In the genomic region with DNA sequence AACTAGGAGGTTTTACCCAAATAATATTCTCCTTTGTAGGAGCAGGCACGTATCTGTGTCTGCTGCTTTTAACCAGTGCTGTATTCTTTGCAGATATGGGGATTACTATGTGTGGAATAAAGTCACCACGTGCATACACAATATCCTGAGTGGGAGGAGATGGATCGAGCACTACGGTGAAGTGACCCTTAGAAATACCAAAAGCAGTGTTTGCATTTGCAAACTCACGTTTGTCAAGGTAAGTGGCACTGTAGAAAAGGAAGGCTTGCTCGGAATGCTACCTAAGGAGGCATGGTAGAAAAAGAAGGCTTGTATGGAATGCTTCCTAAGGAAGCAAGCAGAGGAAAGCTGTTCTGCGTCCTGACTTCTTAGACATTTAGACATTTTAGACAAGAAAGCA, we compare ENCODE assay signal across 25 mouse cellular contexts. TPM values are rescaled to one million over a fixed set of nuclear protein-coding genes. Genes with fewer than 3 reads are reported as not detected.
DNase-seq lines count a peak whose midpoint lies in the region; ATAC-seq and TF ChIP-seq lines count a peak whose summit lies in the region.
"Had no signal": no experiment of that assay in that cellular context is flagged by ENCODE, and none has a peak within 500 bp of the region (broad histone marks: within the 10 kb centered on the region; RNA-seq: fewer than 3 reads in every experiment).

No protein-coding gene starts in this region.

- peak; percentile 29 for DNase-seq in lung, embryonic 14.5 days
- no peak for DNase-seq in lung, postnatal 14 days
- peak; percentile 83 for DNase-seq in lung, postnatal 0 days (ENCODE audit: low spot score)
- DNase-seq in lung, postnatal 25 days (ENCODE audit: low spot score), result peak; percentile 56
- DNase-seq in gastrocnemius, adult 2 months, result no peak
- DNase-seq in left cerebral cortex, adult 9 months (ENCODE audit: low spot score in 2 of 2), result no peak
- DNase-seq: adrenal gland, adult 2 months; adrenal gland, postnatal 10 days; adrenal gland, postnatal 25 days; cerebellum, adult 11 months; cerebellum, adult 18-20 months; cerebellum, adult 8-10 months; cerebellum, adult 9-11 months; cerebellum, postnatal 14 days; cerebellum, postnatal 36 days had no signal

- no peak overlapping the region; the same call in 1 of the 2 replicates for H3K27ac ChIP-seq in lung, embryonic 14.5 days (ENCODE audit: low read depth)
- peak overlapping the region; percentile 62 for H3K27ac ChIP-seq in lung, embryonic 16.5 days (ENCODE audit: low read length)
- H3K27ac ChIP-seq in lung, postnatal 0 days (ENCODE audit: low read length), result peak overlapping the region; percentile 2; the same call in 1 of the 2 replicates
- no peak overlapping the region for H3K27ac ChIP-seq in heart, embryonic 11.5 days (ENCODE audit: low read depth, low read length)
- H3K27ac ChIP-seq in gastrocnemius, adult 2 months, result no peak overlapping the region
- H3K27ac ChIP-seq: embryonic facial prominence, embryonic 10.5 days; embryonic facial prominence, embryonic 12.5 days; forebrain, embryonic 13.5 days; forebrain, embryonic 15.5 days had no signal

- peak; percentile 99 for TF ChIP-seq EP300 in lung, postnatal 0 days (IDR thresholded peaks at IDR 0.05)

- intact Hi-C loops in gastrocnemius, adult 2 months (cut with DNase I), result no loop called here

- no peaks in the 10 kb centered on the region for H3K9me3 ChIP-seq in lung, embryonic 14.5 days (ENCODE audit: low read depth, low read length)
- no peaks in the 10 kb centered on the region for H3K9me3 ChIP-seq in lung, embryonic 16.5 days (ENCODE audit: control insufficient read depth, low read length)
- H3K9me3 ChIP-seq in lung, postnatal 0 days (ENCODE audit: low read length), result no peaks in the 10 kb centered on the region
- no peaks in the 10 kb centered on the region for H3K9me3 ChIP-seq in heart, embryonic 11.5 days (replicated peaks; ENCODE audit: control insufficient read depth, low read length)
- H3K9me3 ChIP-seq: embryonic facial prominence, embryonic 10.5 days; embryonic facial prominence, embryonic 12.5 days; forebrain, embryonic 13.5 days; forebrain, embryonic 15.5 days had no signal

- 66% methylated on average over 7 of the region's 7 CpGs for WGBS in lung, embryonic 14.5 days
- WGBS in lung, embryonic 16.5 days, result 64% methylated on average over 7 of the region's 7 CpGs
- 59% methylated on average over 7 of the region's 7 CpGs for WGBS in lung, postnatal 0 days
- WGBS in heart, embryonic 11.5 days (ENCODE audit: insufficient replicate concordance), result 79% methylated on average over 7 of the region's 7 CpGs

- H3K4me3 ChIP-seq in lung, embryonic 14.5 days (ENCODE audit: low read depth, low read length), result no peak overlapping the region
- H3K4me3 ChIP-seq in lung, embryonic 16.5 days (ENCODE audit: low read length), result no peak overlapping the region
- H3K4me3 ChIP-seq in lung, postnatal 0 days (ENCODE audit: low read depth, low read length), result no peak overlapping the region
- H3K4me3 ChIP-seq in heart, embryonic 11.5 days (ENCODE audit: low read depth, low read length), result no peak overlapping the region
- H3K4me3 ChIP-seq in gastrocnemius, adult 2 months, result no peak overlapping the region
- H3K4me3 ChIP-seq: embryonic facial prominence, embryonic 10.5 days; embryonic facial prominence, embryonic 12.5 days; forebrain, embryonic 13.5 days; forebrain, embryonic 15.5 days had no signal

- 0 out of 2 replicates have a peak, but pooled peaks cover 3% of the 10 kb centered on the region for H3K36me3 ChIP-seq in lung, embryonic 14.5 days (ENCODE audit: insufficient read depth)
- H3K36me3 ChIP-seq in lung, embryonic 16.5 days (ENCODE audit: control insufficient read depth, insufficient read depth, low read length), result no peaks in the 10 kb centered on the region
- H3K36me3 ChIP-seq in lung, postnatal 0 days (ENCODE audit: insufficient read depth, low read length), result no peaks in the 10 kb centered on the region
- no peaks in the 10 kb centered on the region; the same call in 1 of the 2 replicates for H3K36me3 ChIP-seq in heart, embryonic 11.5 days (ENCODE audit: control insufficient read depth, insufficient read depth, low read length)

- no peaks in the 10 kb centered on the region for H3K4me1 ChIP-seq in lung, embryonic 14.5 days (ENCODE audit: insufficient read depth)
- H3K4me1 ChIP-seq in lung, embryonic 16.5 days (replicated peaks; ENCODE audit: control insufficient read depth, insufficient read depth, low read length), result peaks cover 5% of the 10 kb centered on the region; the same call in 1 of the 2 replicates
- H3K4me1 ChIP-seq in lung, postnatal 0 days (ENCODE audit: insufficient read depth, low read depth, low read length), result no peaks in the 10 kb centered on the region
- H3K4me1 ChIP-seq in heart, embryonic 11.5 days (ENCODE audit: control insufficient read depth, insufficient read depth, low read length), result no peaks in the 10 kb centered on the region
- H3K4me1 ChIP-seq: embryonic facial prominence, embryonic 12.5 days; forebrain, embryonic 13.5 days; forebrain, embryonic 15.5 days had no signal

- H3K4me2 ChIP-seq in lung, embryonic 14.5 days, result no peak overlapping the region
- H3K4me2 ChIP-seq in lung, embryonic 16.5 days (ENCODE audit: low read depth, low read length), result no peak overlapping the region
- no peak overlapping the region for H3K4me2 ChIP-seq in lung, postnatal 0 days (replicated peaks; ENCODE audit: low read depth, low read length)
- no peak overlapping the region for H3K4me2 ChIP-seq in heart, embryonic 11.5 days
- H3K4me2 ChIP-seq: embryonic facial prominence, embryonic 12.5 days; forebrain, embryonic 13.5 days; forebrain, embryonic 15.5 days had no signal

- no peak for ATAC-seq in lung, embryonic 14.5 days (ENCODE audit: insufficient read depth)
- peak; percentile 77 for ATAC-seq in lung, embryonic 16.5 days (ENCODE audit: low read depth)
- peak; percentile 78 for ATAC-seq in lung, postnatal 0 days
- ATAC-seq in heart, embryonic 11.5 days (replicated peaks; ENCODE audit: insufficient number of reproducible peaks, low FRiP score, low TSS enrichment), result no peak
- ATAC-seq: forebrain, embryonic 13.5 days; forebrain, embryonic 15.5 days had no signal

- H3K27me3 ChIP-seq in lung, embryonic 14.5 days (ENCODE audit: insufficient read depth, low read length), result no peaks in the 10 kb centered on the region
- H3K27me3 ChIP-seq in lung, embryonic 16.5 days (ENCODE audit: control insufficient read depth, insufficient read depth, low read depth, low read length), result no peaks in the 10 kb centered on the region
- H3K27me3 ChIP-seq in lung, postnatal 0 days (replicated peaks; ENCODE audit: insufficient read depth, low read length), result no peaks in the 10 kb centered on the region
- no peaks in the 10 kb centered on the region for H3K27me3 ChIP-seq in heart, embryonic 11.5 days (ENCODE audit: control insufficient read depth, insufficient read depth, low read length)
- H3K27me3 ChIP-seq: embryonic facial prominence, embryonic 12.5 days; forebrain, embryonic 13.5 days; forebrain, embryonic 15.5 days had no signal

- H3K9ac ChIP-seq in lung, embryonic 14.5 days, result no peak overlapping the region
- H3K9ac ChIP-seq in lung, embryonic 16.5 days (ENCODE audit: low read length), result no peak overlapping the region
- no peak overlapping the region for H3K9ac ChIP-seq in lung, postnatal 0 days (replicated peaks; ENCODE audit: low read depth)
- H3K9ac ChIP-seq in heart, embryonic 11.5 days (ENCODE audit: low read depth, low read length), result no peak overlapping the region
- H3K9ac ChIP-seq: embryonic facial prominence, embryonic 12.5 days; forebrain, embryonic 13.5 days; forebrain, embryonic 15.5 days had no signal

- TF ChIP-seq CTCF in lung, embryonic 14.5 days (IDR thresholded peaks at IDR 0.05; ENCODE audit: low read depth), result no peak
- no peak for TF ChIP-seq CTCF in lung, postnatal 0 days (IDR thresholded peaks at IDR 0.05)
- TF ChIP-seq CTCF in gastrocnemius, adult 2 months (IDR thresholded peaks at IDR 0.05), result no peak

RNA-seq across cellular contexts. Expression of a gene that starts 57.6 kb away (rescaled TPM):
- 77.3 and 79.4 TPM in 2 replicates for polyA plus RNA-seq in lung, embryonic 14.5 days (2014; fragmentation: Nextera tagmentation; extraction: Ambion mirVana)
- 63.9 and 67.5 TPM in 2 replicates for polyA plus RNA-seq in lung, embryonic 16.5 days (2015; fragmentation: Nextera tagmentation; extraction: Ambion mirVana)
- polyA plus RNA-seq in lung, postnatal 0 days (2015; fragmentation: Nextera tagmentation; extraction: Ambion mirVana), result 34.1 and 35.7 TPM in 2 replicates
- polyA plus RNA-seq in heart, embryonic 11.5 days (2014; fragmentation: Nextera tagmentation; extraction: Ambion mirVana), result 41.1 and 42.0 TPM in 2 replicates
- 1 to 10 TPM; 2.7 to 3.3 TPM for total RNA-seq in gastrocnemius, adult 2 months (2021)

RNA-seq across cellular contexts. Expression of a gene that starts 58.1 kb away (rescaled TPM):
- 0.78 and 0.88 TPM in 2 replicates for polyA plus RNA-seq in lung, embryonic 14.5 days (2014; fragmentation: Nextera tagmentation; extraction: Ambion mirVana)
- 0.23 and 0.63 TPM in 2 replicates for polyA plus RNA-seq in lung, embryonic 16.5 days (2015; fragmentation: Nextera tagmentation; extraction: Ambion mirVana)
- polyA plus RNA-seq in lung, postnatal 0 days (2015; fragmentation: Nextera tagmentation; extraction: Ambion mirVana), result 0.26 and 0.29 TPM in 2 replicates
- 0.19 TPM in 1 of 2 replicates, not detected in the other for polyA plus RNA-seq in heart, embryonic 11.5 days (2014; fragmentation: Nextera tagmentation; extraction: Ambion mirVana)
- not detected for total RNA-seq in gastrocnemius, adult 2 months (2021)
- total RNA-seq: adrenal gland, postnatal 25 days; common myeloid progenitor, adult 5-6 weeks; ES-E14; MEL had no signal
- polyA plus RNA-seq: adrenal gland, adult 2 months; embryonic facial prominence, embryonic 14.5 days had no signal

Comparison
In these comparisons a context has a peak if more than half of its experiments do, and no peak if none do; other contexts are left out.
1. ATAC-seq: peak in lung, embryonic 16.5 days (single experiment) and lung, postnatal 0 days (single experiment); none in lung, embryonic 14.5 days (single experiment) and heart, embryonic 11.5 days (single experiment).
2. DNase-seq: peak in lung, embryonic 14.5 days (single experiment), lung, postnatal 0 days (single experiment) and lung, postnatal 25 days (single experiment); none in lung, postnatal 14 days (single experiment), gastrocnemius, adult 2 months (single experiment) and left cerebral cortex, adult 9 months (0 of 2).
3. H3K27ac ChIP-seq: peak in lung, embryonic 16.5 days (single experiment) and lung, postnatal 0 days (single experiment); none in lung, embryonic 14.5 days (single experiment), heart, embryonic 11.5 days (single experiment) and gastrocnemius, adult 2 months (single experiment).